Mouse (Mus musculus) layer of hippocampus, adult 11-12 months (tissue): ENCODE measurements at regions not wholly inside any gene's neighbourhood (a gene's known extent, or its start where the extent isn't known, plus 50 kb on each side); places are given as distances from the start of the nearest gene placed in this dataset.

Source experiments
- DNase-seq: peaks from one replicate; pipeline ENCODE4 v3.0.0; 2022; ENCODE audit warnings: low spot score

GRCm38 (mm10) chr12:31130434-31130833, 56.8 kb downstream of the Fam110c start:
- DNase-seq, result no peak

- no peak for DNase-seq
Observed at GRCm38 (mm10) chr12:31134465-31134992, 60.9 kb downstream of the Fam110c start.

GRCm38 (mm10) chr12:31136364-31136763, 62.7 kb downstream of the Fam110c start:
- DNase-seq, result no peak

GRCm38 (mm10) chr12:31136911-31137310, 63.2 kb downstream of the Fam110c start:
- DNase-seq, result no peak

GRCm38 (mm10) chr12:31137431-31137830, 63.8 kb downstream of the Fam110c start:
- no peak for DNase-seq

- DNase-seq, result no peak
Observed at GRCm38 (mm10) chr12:31139853-31140252, 66.2 kb downstream of the Fam110c start.

GRCm38 (mm10) chr12:31143266-31143665, 69.6 kb downstream of the Fam110c start:
- no peak for DNase-seq

- no peak for DNase-seq
Observed at GRCm38 (mm10) chr12:31145032-31145781, 71.5 kb downstream of the Fam110c start.

GRCm38 (mm10) chr12:31148417-31149356, 75.0 kb downstream of the Fam110c start:
- DNase-seq, result no peak

GRCm38 (mm10) chr12:31153720-31154119, 80.1 kb downstream of the Fam110c start:
- no peak for DNase-seq

GRCm38 (mm10) chr12:31154608-31155011, 80.9 kb downstream of the Fam110c start:
- no peak for DNase-seq

- no peak for DNase-seq
Observed at GRCm38 (mm10) chr12:31156154-31156720, 82.6 kb downstream of the Fam110c start.

GRCm38 (mm10) chr12:31157453-31157852, 83.1 kb upstream of the Gm6993 start:
- DNase-seq, result no peak

- no peak for DNase-seq
Observed at GRCm38 (mm10) chr12:31157890-31158289, 82.7 kb upstream of the Gm6993 start.

- DNase-seq, result no peak
Observed at GRCm38 (mm10) chr12:31158885-31159284, 81.7 kb upstream of the Gm6993 start.

- DNase-seq, result no peak
Observed at GRCm38 (mm10) chr12:31159378-31159777, 81.2 kb upstream of the Gm6993 start.

- DNase-seq, result peak; percentile 59
Observed at GRCm38 (mm10) chr12:31168221-31168890, 72.2 kb upstream of the Gm6993 start.

GRCm38 (mm10) chr12:31170111-31170510, 70.5 kb upstream of the Gm6993 start:
- DNase-seq, result no peak

GRCm38 (mm10) chr12:31170546-31171160, 69.9 kb upstream of the Gm6993 start:
- peak; percentile 70 for DNase-seq

- no peak for DNase-seq
Observed at GRCm38 (mm10) chr12:31171992-31172391, 68.6 kb upstream of the Gm6993 start.
